Mouse (Mus musculus): ENCODE measurements around the gene Myt1l. TPM values are rescaled to one million over a fixed set of nuclear protein-coding genes. Genes with fewer than 3 reads are reported as not detected.

Gene Myt1l
- polyA plus RNA-seq, 1 experiment = 0.11 TPM

DNA sequence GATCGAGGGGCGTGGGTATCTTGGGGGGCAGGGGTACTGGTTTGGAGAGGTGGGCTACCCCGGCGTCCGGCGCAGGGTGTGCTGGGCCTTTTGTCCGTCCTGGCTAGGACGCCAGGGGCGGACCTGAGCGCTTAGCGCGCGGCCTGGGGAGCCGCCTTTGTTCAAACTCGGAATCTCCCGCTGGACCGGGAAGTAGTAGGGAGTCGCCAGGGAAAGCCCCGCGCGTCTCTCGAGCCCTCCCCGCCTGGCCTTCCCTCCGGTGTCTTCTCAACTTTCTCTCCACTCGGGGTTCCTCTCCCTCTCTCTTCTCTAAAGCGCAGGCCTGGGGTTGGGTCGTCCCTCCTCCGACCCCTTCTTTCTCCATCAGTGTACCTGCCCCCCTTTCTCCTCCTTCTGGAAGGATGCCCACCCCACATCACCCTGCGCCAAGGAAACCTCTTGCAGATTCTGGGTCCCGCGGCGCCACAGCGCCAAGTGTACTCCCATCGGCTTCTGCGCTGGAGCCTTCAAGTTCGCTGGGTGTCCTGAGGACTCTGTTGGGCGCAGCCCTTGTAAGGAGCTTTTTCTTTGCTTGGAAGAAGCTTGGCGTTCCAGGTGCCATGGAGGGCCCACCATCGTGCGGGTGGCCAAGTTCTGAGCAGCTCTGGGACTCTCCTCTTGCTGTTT lies 410.3 kb downstream of the Myt1l start:
- Histone ChIP-seq H3K27ac (ENCODE audit: control insufficient read depth, insufficient read depth, low read length) (no peak overlapping the region; the same call in 1 of the 2 replicates), H3K4me3 (ENCODE audit: control insufficient read depth, insufficient read depth, low read length) (peak overlapping the region; percentile 19), H3K4me1 (replicated peaks; ENCODE audit: control insufficient read depth, insufficient read depth, low read length) (no peaks in the 10 kb centered on the region), H3K27me3 (ENCODE audit: control insufficient read depth, insufficient read depth, low read length) (no peaks in the 10 kb centered on the region), H3K36me3 (ENCODE audit: control insufficient read depth, insufficient read depth, low read length) (no peaks in the 10 kb centered on the region)
- DNase-seq = no peak
- 4% methylated on average over 40 of the region's 40 CpGs for WGBS
- no peak for TF ChIP-seq POLR2A (IDR thresholded peaks at IDR 0.05; ENCODE audit: control insufficient read depth, extremely low read depth, insufficient read depth, low read length, poor library complexity)
- TF ChIP-seq CTCF (IDR thresholded peaks at IDR 0.05; ENCODE audit: borderline replicate concordance, control insufficient read depth, extremely low read depth, insufficient read depth, low read length, poor library complexity) = no peak

DNA sequence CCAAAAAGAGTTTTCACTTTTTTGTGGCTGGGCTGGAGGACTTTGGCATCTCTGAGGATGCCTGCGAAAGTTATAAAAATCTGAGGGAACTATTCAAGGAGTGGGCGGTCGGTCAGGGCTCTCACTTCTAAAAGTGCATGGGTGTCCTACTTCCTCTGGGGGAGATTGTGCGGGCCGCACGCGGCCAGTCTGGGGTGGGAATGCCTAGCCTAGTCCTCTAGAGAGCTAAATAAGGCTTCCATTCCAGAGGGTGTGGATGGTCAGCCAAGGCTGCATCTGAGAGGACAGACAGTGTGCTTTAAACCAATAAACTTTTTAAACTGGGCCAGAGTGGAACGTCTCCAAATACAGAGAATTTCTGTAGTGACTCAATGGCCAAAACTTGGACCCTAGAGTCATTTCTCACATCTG lies 411.1 kb downstream of the Myt1l start:
- 57% methylated on average over 8 of the region's 8 CpGs for WGBS
- no peak for DNase-seq
- no peaks in the 10 kb centered on the region for H3K27me3 ChIP-seq (ENCODE audit: control insufficient read depth, insufficient read depth, low read length)
- no peaks in the 10 kb centered on the region for H3K36me3 ChIP-seq (ENCODE audit: control insufficient read depth, insufficient read depth, low read length)
- no peaks in the 10 kb centered on the region for H3K4me1 ChIP-seq (replicated peaks; ENCODE audit: control insufficient read depth, insufficient read depth, low read length)
- TF ChIP-seq CTCF (IDR thresholded peaks at IDR 0.05; ENCODE audit: borderline replicate concordance, control insufficient read depth, extremely low read depth, insufficient read depth, low read length, poor library complexity) (no peak), POLR2A (IDR thresholded peaks at IDR 0.05; ENCODE audit: control insufficient read depth, extremely low read depth, insufficient read depth, low read length, poor library complexity) (no peak)
- H3K27ac ChIP-seq (ENCODE audit: control insufficient read depth, insufficient read depth, low read length) = no peak overlapping the region
- H3K4me3 ChIP-seq (ENCODE audit: control insufficient read depth, insufficient read depth, low read length) = no peak overlapping the region

DNA sequence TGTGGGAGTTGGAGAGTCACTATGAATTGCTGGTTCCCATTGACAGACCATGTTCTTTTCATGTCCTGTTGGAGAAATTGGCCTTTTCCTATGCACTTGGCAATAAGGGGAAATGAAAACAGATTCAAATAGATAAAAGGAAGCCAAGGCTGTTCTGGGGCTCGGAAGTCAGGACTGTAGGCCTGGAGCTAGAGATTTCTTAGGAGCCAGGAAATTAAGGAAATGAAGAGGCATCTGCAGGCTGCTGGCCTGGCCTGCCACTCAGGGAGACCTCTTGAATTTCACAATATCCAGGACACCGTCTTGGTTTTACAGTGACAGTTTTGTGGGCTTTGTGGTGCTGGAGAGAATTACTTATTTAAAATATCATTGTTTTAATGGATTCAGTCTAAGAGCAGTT lies 414.3 kb downstream of the Myt1l start:
- WGBS = 89% methylated on average over 2 of the region's 2 CpGs
- no peak overlapping the region for H3K27ac ChIP-seq (ENCODE audit: control insufficient read depth, insufficient read depth, low read length)
- TF ChIP-seq CTCF (IDR thresholded peaks at IDR 0.05; ENCODE audit: borderline replicate concordance, control insufficient read depth, extremely low read depth, insufficient read depth, low read length, poor library complexity) = no peak
- TF ChIP-seq POLR2A (IDR thresholded peaks at IDR 0.05; ENCODE audit: control insufficient read depth, extremely low read depth, insufficient read depth, low read length, poor library complexity) = no peak
- no peaks in the 10 kb centered on the region for H3K27me3 ChIP-seq (ENCODE audit: control insufficient read depth, insufficient read depth, low read length)
- H3K4me1 ChIP-seq (replicated peaks; ENCODE audit: control insufficient read depth, insufficient read depth, low read length) = no peaks in the 10 kb centered on the region
- no peak for DNase-seq
- H3K36me3 ChIP-seq (ENCODE audit: control insufficient read depth, insufficient read depth, low read length) = no peaks in the 10 kb centered on the region
- H3K4me3 ChIP-seq (ENCODE audit: control insufficient read depth, insufficient read depth, low read length) = no peak overlapping the region

DNA sequence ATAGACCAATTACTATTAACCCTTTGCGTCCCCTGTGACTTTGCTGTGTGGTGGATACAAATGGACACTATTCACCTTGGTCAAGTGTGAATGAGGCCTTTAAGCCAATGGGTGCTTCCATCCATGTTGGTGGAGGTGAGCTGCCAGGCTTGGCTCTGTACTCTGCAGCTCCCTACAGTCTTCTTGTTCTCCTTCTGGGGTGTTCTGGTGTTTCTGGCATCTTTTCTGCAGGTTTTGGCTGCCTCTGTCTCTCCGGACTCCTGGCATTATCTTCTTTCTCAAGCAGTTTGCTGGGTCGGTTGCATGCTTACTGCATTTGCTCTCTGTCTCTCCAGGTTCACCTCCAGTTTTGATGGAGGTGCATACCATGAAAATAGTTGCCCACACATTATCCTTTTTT lies 416.5 kb downstream of the Myt1l start:
- no peaks in the 10 kb centered on the region for H3K4me1 ChIP-seq (replicated peaks; ENCODE audit: control insufficient read depth, insufficient read depth, low read length)
- no peaks in the 10 kb centered on the region for H3K27me3 ChIP-seq (ENCODE audit: control insufficient read depth, insufficient read depth, low read length)
- TF ChIP-seq CTCF (IDR thresholded peaks at IDR 0.05; ENCODE audit: borderline replicate concordance, control insufficient read depth, extremely low read depth, insufficient read depth, low read length, poor library complexity) = no peak
- TF ChIP-seq POLR2A (IDR thresholded peaks at IDR 0.05; ENCODE audit: control insufficient read depth, extremely low read depth, insufficient read depth, low read length, poor library complexity) = no peak
- no peak overlapping the region for H3K27ac ChIP-seq (ENCODE audit: control insufficient read depth, insufficient read depth, low read length)
- DNase-seq = no peak
- no peak overlapping the region for H3K4me3 ChIP-seq (ENCODE audit: control insufficient read depth, insufficient read depth, low read length)
- 92% methylated on average over 3 of the region's 3 CpGs for WGBS
- H3K36me3 ChIP-seq (ENCODE audit: control insufficient read depth, insufficient read depth, low read length) = no peaks in the 10 kb centered on the region

DNA sequence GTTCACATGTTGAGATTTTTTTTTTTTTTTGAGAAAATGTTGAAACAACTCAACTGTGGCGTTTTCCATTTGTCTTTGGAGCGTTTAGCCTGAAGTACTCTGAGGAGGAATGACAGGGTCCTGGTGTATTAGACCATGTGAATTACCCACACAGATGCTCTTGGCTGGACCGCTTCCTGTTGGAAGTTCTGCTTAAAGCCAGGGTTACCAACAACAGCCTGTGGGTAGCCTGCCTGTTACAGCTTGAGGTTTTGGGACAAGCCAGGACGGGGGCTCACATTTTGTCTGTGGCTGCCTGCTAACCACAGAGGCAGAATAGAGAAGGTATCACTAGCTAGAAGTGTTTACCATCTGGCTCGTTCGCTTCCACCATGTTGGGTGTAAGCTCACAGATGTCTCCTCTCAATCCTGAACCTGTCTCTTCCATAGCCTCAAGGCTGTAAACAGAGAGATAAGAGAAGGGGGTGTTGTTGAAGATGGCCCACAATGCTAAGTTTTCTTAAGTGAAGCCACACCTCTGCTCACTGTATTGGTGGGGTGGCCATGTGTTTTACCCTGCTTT lies 417.1 kb downstream of the Myt1l start:
- no peak for DNase-seq
- H3K36me3 ChIP-seq (ENCODE audit: control insufficient read depth, insufficient read depth, low read length) = no peaks in the 10 kb centered on the region
- no peak for TF ChIP-seq POLR2A (IDR thresholded peaks at IDR 0.05; ENCODE audit: control insufficient read depth, extremely low read depth, insufficient read depth, low read length, poor library complexity)
- TF ChIP-seq CTCF (IDR thresholded peaks at IDR 0.05; ENCODE audit: borderline replicate concordance, control insufficient read depth, extremely low read depth, insufficient read depth, low read length, poor library complexity) = no peak
- no peak overlapping the region for H3K27ac ChIP-seq (ENCODE audit: control insufficient read depth, insufficient read depth, low read length)
- H3K4me1 ChIP-seq (replicated peaks; ENCODE audit: control insufficient read depth, insufficient read depth, low read length) = no peaks in the 10 kb centered on the region
- no peak overlapping the region for H3K4me3 ChIP-seq (ENCODE audit: control insufficient read depth, insufficient read depth, low read length)
- WGBS = 33% methylated on average over 6 of the region's 6 CpGs
- no peaks in the 10 kb centered on the region for H3K27me3 ChIP-seq (ENCODE audit: control insufficient read depth, insufficient read depth, low read length)

DNA sequence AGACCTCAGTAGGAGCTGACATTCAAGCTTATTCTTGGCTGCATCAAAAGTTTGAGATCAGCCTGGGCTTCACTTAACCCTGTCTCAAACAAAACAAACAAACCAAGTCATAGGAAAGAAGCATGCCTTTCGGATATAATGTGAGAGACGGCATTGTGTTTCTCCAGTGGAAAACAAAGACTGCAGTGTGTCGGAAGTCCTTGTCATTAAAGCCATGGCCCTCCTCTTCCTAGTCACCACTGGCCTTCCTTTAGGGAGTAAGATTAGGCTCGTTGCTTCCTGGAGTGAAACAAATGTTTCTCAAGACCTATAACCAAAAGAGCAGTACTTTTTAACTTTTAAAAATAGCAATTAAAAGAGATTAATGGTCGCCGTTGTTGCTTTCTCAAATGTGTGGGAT lies 422.9 kb downstream of the Myt1l start:
- no peaks in the 10 kb centered on the region for H3K36me3 ChIP-seq (ENCODE audit: control insufficient read depth, insufficient read depth, low read length)

More for the DNA sequence above, 422.9 kb downstream of the Myt1l start:
- 76% methylated on average over 6 of the region's 6 CpGs for WGBS
- DNase-seq = no peak
- no peak for TF ChIP-seq POLR2A (IDR thresholded peaks at IDR 0.05; ENCODE audit: control insufficient read depth, extremely low read depth, insufficient read depth, low read length, poor library complexity)
- no peak for TF ChIP-seq CTCF (IDR thresholded peaks at IDR 0.05; ENCODE audit: borderline replicate concordance, control insufficient read depth, extremely low read depth, insufficient read depth, low read length, poor library complexity)
- no peaks in the 10 kb centered on the region for H3K4me1 ChIP-seq (replicated peaks; ENCODE audit: control insufficient read depth, insufficient read depth, low read length)
- no peak overlapping the region for H3K4me3 ChIP-seq (ENCODE audit: control insufficient read depth, insufficient read depth, low read length)
- H3K27ac ChIP-seq (ENCODE audit: control insufficient read depth, insufficient read depth, low read length) = no peak overlapping the region
- H3K27me3 ChIP-seq (ENCODE audit: control insufficient read depth, insufficient read depth, low read length) = no peaks in the 10 kb centered on the region

Data from thymus, adult 2 months (tissue).